Mouse (Mus musculus) lung, embryonic 15.5 days (tissue): Measurements from ENCODE around the gene Caap1. TPM values are rescaled to one million over a fixed set of nuclear protein-coding genes. Genes with fewer than 3 reads are reported as not detected.

Source experiments
- ATAC-seq: fragments of 200-750 bp; cut with Nextera tagmentation; 2 replicates; pipeline ENCODE4 v1.8.0; 2017; ENCODE audit warnings: moderate number of reproducible peaks, borderline replicate concordance; ENCODE audit not compliant: low FRiP score, low TSS enrichment; ENCODE audit errors: extremely low read depth
- H3K27ac ChIP-seq: fragments of 300-500 bp; sonication (generic); 2 replicates; pipeline ENCODE4 v1.5.1; 2015; ENCODE audit warnings: moderate library complexity, mild to moderate bottlenecking, inconsistent platforms
- H3K27me3 ChIP-seq: fragments of 300-500 bp; sonication (generic); 2 replicates; pipeline ENCODE4 v1.6.1; 2015; ENCODE audit warnings: inconsistent platforms
- H3K36me3 ChIP-seq: fragments of 300-500 bp; sonication (generic); 2 replicates; pipeline ENCODE4 v1.6.1; 2015; ENCODE audit warnings: inconsistent platforms
- H3K4me1 ChIP-seq: fragments of 300-500 bp; sonication (generic); 2 replicates; pipeline ENCODE4 v1.6.1; 2015; ENCODE audit warnings: inconsistent platforms
- H3K4me2 ChIP-seq: fragments of 300-500 bp; sonication (generic); 2 replicates; pipeline ENCODE4 v1.6.1; 2015; ENCODE audit warnings: inconsistent platforms, mild to moderate bottlenecking, moderate library complexity
- H3K4me3 ChIP-seq: fragments of 300-500 bp; sonication (generic); 2 replicates; pipeline ENCODE4 v1.5.1; 2015; ENCODE audit warnings: mild to moderate bottlenecking, inconsistent platforms
- H3K9ac ChIP-seq: fragments of 300-500 bp; sonication (generic); 2 replicates; pipeline ENCODE4 v1.6.1; 2015; ENCODE audit warnings: inconsistent platforms
- H3K9me3 ChIP-seq: fragments of 300-500 bp; sonication (generic); 2 replicates; pipeline ENCODE4 v1.6.1; 2016; ENCODE audit warnings: inconsistent platforms
- WGBS: fragments of 180-500 bp; shearing (Covaris S2); methylation state at CpG from one replicate; pipeline ENCODE4 v1.1.7; 2015; 5-methylcytosine and 5-hydroxymethylcytosine counted together
- polyA plus RNA-seq: library from polyadenylated mRNA; unstranded; fragments of >200 nt; fragmentation: Nextera tagmentation; extraction: Ambion mirVana; gene quantifications from 2 replicates; pipeline ENCODE4 v1.2.1, GENCODE M21; 2015

Caap1 gene
- polyA plus RNA-seq, result 19.3 and 21.1 TPM in 2 replicates

DNA sequence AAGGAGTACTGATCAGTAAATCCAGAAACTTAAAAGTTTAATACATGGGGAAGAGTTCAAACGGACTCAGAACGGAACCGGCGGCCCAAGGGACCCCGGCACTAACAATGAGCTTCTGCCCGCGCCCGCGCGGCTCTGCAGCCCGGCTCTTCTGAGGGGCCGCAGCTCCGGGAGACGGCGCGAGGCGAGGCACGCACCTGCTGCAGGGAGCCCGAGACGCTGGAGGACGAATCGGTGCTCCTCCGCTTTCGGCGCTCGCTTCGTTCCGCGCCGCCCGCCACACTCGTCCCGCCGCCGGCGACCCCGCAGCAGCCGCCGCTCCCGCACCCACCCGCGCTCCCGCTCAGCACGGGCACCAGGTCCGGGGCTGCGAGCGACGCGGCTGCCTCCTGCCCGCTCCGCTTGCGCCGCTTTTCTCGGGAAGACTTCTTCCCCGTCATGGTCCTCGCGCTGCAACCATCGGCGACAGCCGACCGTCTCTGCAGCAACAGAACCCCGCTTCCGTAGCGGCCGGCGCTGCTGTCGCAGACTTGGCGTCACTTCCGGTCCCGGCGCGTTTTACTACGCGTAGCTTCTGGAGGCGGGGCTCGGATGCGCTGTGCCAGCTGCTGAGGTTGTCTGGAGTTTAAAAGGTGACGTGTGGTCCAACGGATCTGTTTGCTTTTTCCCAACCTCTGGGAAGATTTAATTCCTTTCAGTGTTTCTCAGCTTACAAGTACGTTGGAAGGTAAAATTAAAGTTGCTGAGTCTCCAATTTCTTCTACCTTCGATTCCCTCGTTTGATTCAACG lies at the start of gene Caap1, which contains the start of gene Gm10306:
Gene Caap1 (minus strand): TSS at position 532 of the 790 bp plus-strand sequence.
Gene Gm10306 (plus strand): TSS at position 282 of the 790 bp plus-strand sequence.
- no peaks in the 10 kb centered on the region for H3K9me3 ChIP-seq
- peak within 1 kb of the TSS; percentile 83 for H3K9ac ChIP-seq
- WGBS, result 1% methylated on average over 83 of the region's 83 CpGs
- H3K4me2 ChIP-seq, result peak within 1 kb of the TSS; percentile 65
- peaks cover 11% of the 10 kb centered on the region for H3K4me1 ChIP-seq
- ATAC-seq, result peak; percentile 97
- peak within 1 kb of the TSS; percentile 99 for H3K4me3 ChIP-seq
- H3K27me3 ChIP-seq, result no peaks in the 10 kb centered on the region
- H3K27ac ChIP-seq, result peak within 1 kb of the TSS; percentile 80
- no peaks in the 10 kb centered on the region for H3K36me3 ChIP-seq

DNA sequence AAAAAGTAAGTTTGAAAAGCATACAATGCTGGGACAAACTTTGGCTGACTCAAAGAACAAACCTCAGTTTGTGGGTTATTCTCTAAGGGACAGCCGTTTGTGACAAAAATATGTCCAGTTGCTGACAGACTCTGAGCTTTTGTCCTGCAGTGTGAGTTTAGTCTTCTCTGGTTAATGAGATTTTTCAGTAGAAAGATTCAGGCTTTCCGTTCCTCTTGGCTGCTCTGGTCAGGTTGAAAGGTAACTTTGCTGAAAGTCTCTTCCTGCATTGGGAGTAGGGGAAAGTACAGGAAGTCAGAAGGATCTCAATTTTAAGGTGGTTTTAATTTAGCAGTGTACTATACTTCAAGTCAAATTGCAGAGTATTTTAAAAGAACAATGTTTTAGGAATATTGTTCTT lies 49.0 kb upstream of the Caap1 start:
- no peaks in the 10 kb centered on the region for H3K36me3 ChIP-seq
- no peak overlapping the region for H3K4me2 ChIP-seq
- H3K27ac ChIP-seq, result no peak overlapping the region
- H3K9ac ChIP-seq, result no peak overlapping the region
- H3K27me3 ChIP-seq, result no peaks in the 10 kb centered on the region
- no peak overlapping the region for H3K4me3 ChIP-seq
- H3K4me1 ChIP-seq, result peaks cover 19% of the 10 kb centered on the region
- no peaks in the 10 kb centered on the region for H3K9me3 ChIP-seq
- WGBS, result 85% methylated on average over 2 of the region's 2 CpGs
- no peak for ATAC-seq

DNA sequence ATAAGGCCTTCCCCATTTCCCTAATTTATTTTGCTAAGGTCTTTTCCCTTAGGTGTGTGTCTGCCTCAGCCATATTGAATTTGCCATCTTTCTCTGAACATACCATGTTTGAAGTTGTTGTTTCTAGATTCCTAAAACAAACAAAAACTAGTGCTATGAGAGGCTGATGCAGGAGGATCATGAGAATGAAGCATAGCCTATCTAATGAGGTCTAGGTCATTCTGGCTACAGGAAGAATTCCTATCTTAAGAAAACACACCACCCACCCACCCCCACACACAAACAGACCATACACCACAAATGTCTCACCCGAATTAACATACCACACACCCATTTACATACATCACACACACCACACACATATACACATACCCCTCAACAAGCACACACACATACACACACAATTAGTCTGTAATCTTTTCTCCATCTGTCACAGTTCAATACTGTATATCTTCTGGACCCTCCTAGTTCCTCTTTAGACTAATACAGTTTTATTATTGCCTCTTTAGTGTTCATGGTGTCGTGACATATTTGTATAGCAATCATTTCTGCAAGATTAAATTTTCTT lies 47.9 kb upstream of the Caap1 start:
- ATAC-seq, result no peak
- H3K36me3 ChIP-seq, result no peaks in the 10 kb centered on the region
- WGBS, result 82% methylated on average over 2 of the region's 2 CpGs
- peaks cover 21% of the 10 kb centered on the region for H3K4me1 ChIP-seq
- H3K27me3 ChIP-seq, result no peaks in the 10 kb centered on the region
- H3K9me3 ChIP-seq, result no peaks in the 10 kb centered on the region
- H3K4me3 ChIP-seq, result peak overlapping the region; percentile 98; the same call in 1 of the 2 replicates
- H3K9ac ChIP-seq, result no peak overlapping the region
- no peak overlapping the region; the same call in 1 of the 2 replicates for H3K4me2 ChIP-seq
- H3K27ac ChIP-seq, result no peak overlapping the region

DNA sequence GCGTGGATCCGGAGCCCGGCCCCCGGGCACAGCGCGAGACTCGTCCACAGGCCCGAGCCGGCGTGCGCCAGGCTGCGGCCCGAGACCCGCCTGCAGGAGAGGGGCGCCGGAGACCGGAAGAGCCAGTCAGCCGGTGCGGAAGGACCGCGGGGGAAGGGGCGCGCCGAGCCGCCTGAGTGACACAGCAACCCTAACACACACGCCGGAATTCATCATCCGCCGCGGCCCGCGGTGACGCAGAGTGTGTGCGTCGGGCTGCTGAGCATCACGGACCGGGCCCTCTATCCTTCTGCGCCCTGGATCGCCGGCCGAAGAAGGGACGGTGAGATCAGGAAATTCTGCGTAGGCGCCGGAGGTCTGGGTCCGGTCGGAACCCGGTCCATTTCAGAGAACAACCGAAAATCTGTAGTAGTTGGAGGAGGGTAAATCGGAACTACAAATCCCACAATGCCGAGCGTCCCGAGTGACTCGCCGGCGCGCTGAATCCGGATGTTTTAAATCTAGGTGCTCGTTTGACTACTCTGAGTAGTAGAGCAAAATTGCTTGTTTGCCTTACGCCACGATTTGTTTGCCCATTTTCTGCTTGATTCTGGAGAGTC lies 46.5 kb upstream of the Caap1 start, which contains the start of gene Plaa:
Gene Plaa (minus strand): TSS at position 214 of the 599 bp plus-strand sequence.
- Histone ChIP-seq H3K4me3 (peak within 1 kb of the TSS; percentile 98), H3K4me2 (peak within 1 kb of the TSS; percentile 69), H3K4me1 (peaks cover 21% of the 10 kb centered on the region), H3K27me3 (no peaks in the 10 kb centered on the region), H3K9ac (peak within 1 kb of the TSS; percentile 84), H3K36me3 (no peaks in the 10 kb centered on the region), H3K9me3 (no peaks in the 10 kb centered on the region), H3K27ac (peak within 1 kb of the TSS; percentile 91)
- ATAC-seq, result peak; percentile 99
- under 1% methylated on average over 55 of the region's 61 CpGs for WGBS

DNA sequence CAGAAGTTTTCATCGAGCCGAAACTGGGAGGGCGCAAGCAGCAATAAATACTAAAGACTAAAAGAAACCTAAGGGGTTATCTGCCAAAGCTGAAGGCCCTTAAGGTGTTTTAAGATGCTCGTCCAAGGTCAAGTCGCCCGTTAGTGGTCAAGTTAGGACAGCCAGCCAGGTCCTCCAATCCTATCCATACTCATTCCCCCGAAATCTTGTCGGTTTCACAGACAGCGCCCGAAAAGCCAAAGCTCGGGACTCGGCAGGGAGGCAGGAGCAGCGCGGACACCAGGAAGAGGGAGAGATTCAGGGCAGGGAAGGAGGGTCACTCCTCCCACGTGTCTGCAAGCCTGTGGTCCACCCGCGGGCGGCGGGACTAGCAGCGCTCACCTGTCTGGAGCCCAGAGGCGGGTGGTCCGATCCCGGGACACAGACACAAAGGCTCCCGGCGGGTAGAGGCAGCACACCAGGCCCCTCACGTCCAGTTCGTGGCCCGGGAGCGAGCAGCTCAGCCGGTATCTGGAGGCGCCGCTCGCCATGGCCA lies 46.0 kb upstream of the Caap1 start:
- no peaks in the 10 kb centered on the region for H3K9me3 ChIP-seq
- H3K4me3 ChIP-seq, result peak overlapping the region; percentile 98
- peak overlapping the region; percentile 69 for H3K4me2 ChIP-seq
- peaks cover 21% of the 10 kb centered on the region for H3K4me1 ChIP-seq
- H3K27me3 ChIP-seq, result no peaks in the 10 kb centered on the region
- peak overlapping the region; percentile 84 for H3K9ac ChIP-seq
- peak overlapping the region; percentile 91 for H3K27ac ChIP-seq
- no peaks in the 10 kb centered on the region for H3K36me3 ChIP-seq
- WGBS, result under 1% methylated on average over 32 of the region's 33 CpGs
- ATAC-seq, result no peak

DNA sequence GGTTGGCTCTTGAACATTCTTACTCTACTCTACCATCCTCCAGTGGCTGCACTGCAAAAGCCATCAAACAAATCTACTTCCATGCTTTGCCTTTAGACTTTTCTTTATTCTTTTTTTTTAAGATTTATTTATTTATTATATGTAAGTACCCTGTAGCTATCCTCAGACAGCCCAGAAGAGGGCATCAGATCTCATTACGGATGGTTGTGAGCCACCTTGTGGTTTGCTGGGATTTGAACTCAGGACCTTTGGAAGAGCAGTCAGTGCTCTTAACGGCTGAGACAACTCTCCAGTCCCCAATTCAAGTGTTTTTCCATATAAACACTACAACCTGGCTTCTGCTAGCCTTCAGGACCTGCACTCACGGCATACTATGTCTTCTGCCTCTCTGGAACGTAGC lies 44.8 kb upstream of the Caap1 start:
- no peaks in the 10 kb centered on the region for H3K27me3 ChIP-seq
- no peaks in the 10 kb centered on the region for H3K9me3 ChIP-seq
- peaks cover 21% of the 10 kb centered on the region for H3K4me1 ChIP-seq
- ATAC-seq, result no peak
- H3K27ac ChIP-seq, result no peak overlapping the region
- H3K4me3 ChIP-seq, result peak overlapping the region; percentile 98
- peak overlapping the region; percentile 69 for H3K4me2 ChIP-seq
- H3K36me3 ChIP-seq, result no peaks in the 10 kb centered on the region
- 79% methylated on average over 4 of the region's 4 CpGs for WGBS
- no peak overlapping the region for H3K9ac ChIP-seq

DNA sequence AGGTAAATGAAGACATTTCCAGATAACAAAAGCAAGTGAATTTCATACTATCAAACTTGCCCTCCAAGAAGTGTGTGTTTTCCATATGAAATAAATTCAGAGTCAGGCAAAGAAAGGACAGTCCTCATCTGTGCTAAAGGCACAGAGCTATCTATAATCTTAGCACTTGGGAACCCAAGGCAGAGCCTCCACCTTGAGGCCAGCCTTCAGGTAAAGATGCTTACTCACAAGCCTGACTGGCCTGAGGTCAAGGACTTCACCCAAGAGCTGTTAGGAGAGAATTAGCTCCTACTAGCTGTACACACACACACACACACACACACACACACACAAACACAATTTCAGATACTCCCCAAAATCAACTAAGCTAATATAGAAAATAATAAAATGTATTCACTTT lies 36.1 kb upstream of the Caap1 start:
- Histone ChIP-seq H3K4me2 (no peak overlapping the region), H3K27ac (no peak overlapping the region), H3K36me3 (no peaks in the 10 kb centered on the region), H3K9ac (no peak overlapping the region), H3K4me3 (no peak overlapping the region), H3K4me1 (peaks cover 5% of the 10 kb centered on the region; the same call in 1 of the 2 replicates), H3K27me3 (no peaks in the 10 kb centered on the region), H3K9me3 (no peaks in the 10 kb centered on the region)
- no peak for ATAC-seq

DNA sequence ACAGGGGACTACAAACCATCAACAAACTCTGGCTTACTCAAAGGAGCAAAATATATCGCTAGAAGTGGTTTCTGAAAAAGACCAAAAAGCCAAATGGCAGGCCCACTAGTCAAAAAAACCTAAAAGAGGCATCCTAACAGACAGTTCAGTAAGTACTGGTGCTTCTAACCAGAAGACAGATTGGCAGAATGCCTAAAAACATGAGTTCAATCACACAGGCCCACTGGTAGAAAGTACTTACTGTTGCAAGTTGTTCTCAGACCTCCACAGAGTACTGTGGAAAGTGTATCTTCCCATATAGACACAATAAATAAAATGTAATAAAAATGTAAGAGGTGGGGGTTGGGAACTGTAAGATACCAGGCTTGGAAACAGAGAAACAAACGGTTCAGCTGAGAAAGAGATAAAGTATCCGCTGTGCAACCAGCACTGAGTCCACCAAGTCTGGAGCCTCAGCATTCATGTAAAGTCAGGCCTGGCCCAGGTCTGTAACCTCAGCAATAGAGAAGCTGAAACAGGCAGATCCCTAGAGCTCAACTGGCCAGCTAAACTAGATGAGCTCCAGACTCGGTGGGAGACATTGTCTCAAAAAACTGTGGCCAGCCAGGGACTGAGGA lies 35.3 kb upstream of the Caap1 start:
- Histone ChIP-seq H3K27me3 (no peaks in the 10 kb centered on the region), H3K36me3 (no peaks in the 10 kb centered on the region), H3K9ac (no peak overlapping the region), H3K4me2 (no peak overlapping the region), H3K4me3 (no peak overlapping the region), H3K4me1 (peaks cover 5% of the 10 kb centered on the region; the same call in 1 of the 2 replicates), H3K9me3 (no peaks in the 10 kb centered on the region), H3K27ac (no peak overlapping the region)
- ATAC-seq, result no peak
- WGBS, result 74% methylated on average over 4 of the region's 4 CpGs

DNA sequence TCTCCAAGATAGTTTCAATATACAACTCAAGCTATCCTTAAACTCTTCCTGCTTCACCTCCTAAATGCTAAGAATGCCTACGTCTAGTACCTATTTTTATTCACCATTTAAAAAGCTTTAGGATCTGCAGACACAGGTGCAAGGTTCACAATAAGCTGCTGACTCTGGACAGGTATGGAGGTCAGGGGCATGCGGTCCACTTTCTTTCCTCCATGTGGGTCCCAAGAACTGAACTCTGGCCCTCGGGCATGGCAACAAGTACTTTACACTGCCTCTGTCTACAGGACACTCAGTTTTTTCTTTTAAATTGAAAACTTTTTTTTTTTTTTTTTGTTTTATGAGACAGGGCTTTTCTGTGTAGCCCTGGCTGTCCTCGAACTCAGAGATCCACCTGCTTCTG lies 16.1 kb upstream of the Caap1 start:
- ATAC-seq, result no peak
- Histone ChIP-seq H3K9ac (no peak overlapping the region), H3K27me3 (no peaks in the 10 kb centered on the region), H3K36me3 (peaks cover 25% of the 10 kb centered on the region), H3K4me2 (no peak overlapping the region), H3K4me3 (no peak overlapping the region), H3K9me3 (no peaks in the 10 kb centered on the region), H3K27ac (no peak overlapping the region), H3K4me1 (no peaks in the 10 kb centered on the region)
- WGBS, result 89% methylated on average over 4 of the region's 4 CpGs

DNA sequence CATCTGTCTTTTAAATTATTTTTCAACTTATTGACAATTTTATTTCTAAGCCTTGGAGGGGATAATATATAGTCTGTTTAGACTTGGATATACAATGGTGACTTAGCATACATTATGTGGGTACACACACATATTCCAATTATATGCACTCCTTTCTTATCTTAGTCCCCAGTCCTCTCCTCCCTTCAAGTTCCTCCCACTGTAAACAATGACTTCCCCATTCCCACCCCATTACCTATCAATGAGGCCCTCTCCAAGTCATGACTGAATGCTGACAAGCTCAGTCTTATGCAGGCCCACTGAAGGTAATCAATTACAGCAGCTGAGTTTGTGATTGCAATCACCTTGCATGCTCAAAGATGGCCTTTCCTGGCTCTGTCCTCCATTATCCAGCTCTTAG lies 7.7 kb upstream of the Caap1 start:
- no peak for ATAC-seq
- H3K4me1 ChIP-seq, result no peaks in the 10 kb centered on the region

DNA sequence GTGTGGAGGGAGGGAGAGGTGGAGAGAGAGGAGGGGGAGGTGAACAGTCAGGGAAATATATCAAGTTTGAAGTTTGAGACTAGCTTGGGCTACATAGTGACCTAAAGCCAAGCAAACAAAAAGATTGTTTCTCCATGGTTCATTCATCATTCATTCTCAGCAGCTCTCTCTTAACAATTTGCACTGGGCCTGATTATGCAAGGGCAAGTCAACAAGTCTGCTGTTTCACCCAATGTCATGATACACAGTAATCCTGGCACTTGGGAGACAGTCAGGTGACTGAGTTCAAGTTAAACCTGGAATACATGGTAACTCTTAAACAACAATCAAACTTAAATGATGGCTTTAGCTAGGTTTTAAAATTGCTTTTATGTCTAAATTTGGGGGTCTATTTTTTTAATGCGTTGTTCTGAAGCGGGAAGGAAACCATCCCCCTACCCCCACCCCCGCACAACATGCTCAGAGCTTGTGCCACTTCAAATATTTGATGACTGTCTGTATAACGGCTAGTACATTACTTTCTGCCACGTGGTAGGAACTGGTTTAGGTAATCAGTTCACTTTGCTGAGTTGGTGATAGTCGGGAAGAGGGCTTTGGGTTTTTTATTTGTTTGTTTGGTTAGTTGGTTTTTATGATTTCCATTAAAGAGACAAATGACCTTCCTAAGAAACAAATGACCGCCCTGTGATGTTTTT lies 5.5 kb upstream of the Caap1 start:
- no peak overlapping the region for H3K27ac ChIP-seq
- no peak overlapping the region for H3K9ac ChIP-seq
- no peak overlapping the region for H3K4me3 ChIP-seq
- H3K9me3 ChIP-seq, result no peaks in the 10 kb centered on the region
- no peak overlapping the region for H3K4me2 ChIP-seq
- peaks cover 3% of the 10 kb centered on the region; the same call in 1 of the 2 replicates for H3K4me1 ChIP-seq
- 57% methylated on average over 7 of the region's 7 CpGs for WGBS
- no peaks in the 10 kb centered on the region for H3K36me3 ChIP-seq
- H3K27me3 ChIP-seq, result no peaks in the 10 kb centered on the region
- no peak for ATAC-seq

More for the DNA sequence above, 7.7 kb upstream of the Caap1 start:
- no peak overlapping the region for H3K4me2 ChIP-seq
- H3K36me3 ChIP-seq, result peaks cover 2% of the 10 kb centered on the region
- no peak overlapping the region for H3K27ac ChIP-seq
- H3K9me3 ChIP-seq, result no peaks in the 10 kb centered on the region
- no peak overlapping the region for H3K9ac ChIP-seq
- H3K27me3 ChIP-seq, result no peaks in the 10 kb centered on the region
- H3K4me3 ChIP-seq, result no peak overlapping the region
